Mouse (Mus musculus): Measurements from ENCODE around the gene Erf. TPM values are rescaled to one million over a fixed set of nuclear protein-coding genes. Genes with fewer than 3 reads are reported as not detected.
"Not testable (repeated sequence)": the region's sequence is repeated elsewhere in the genome, so short reads cannot be mapped to it uniquely, and the experiment has no call there.

The Erf gene
- total RNA-seq, 1 experiment from 2014 or later = 7.3 TPM

DNA sequence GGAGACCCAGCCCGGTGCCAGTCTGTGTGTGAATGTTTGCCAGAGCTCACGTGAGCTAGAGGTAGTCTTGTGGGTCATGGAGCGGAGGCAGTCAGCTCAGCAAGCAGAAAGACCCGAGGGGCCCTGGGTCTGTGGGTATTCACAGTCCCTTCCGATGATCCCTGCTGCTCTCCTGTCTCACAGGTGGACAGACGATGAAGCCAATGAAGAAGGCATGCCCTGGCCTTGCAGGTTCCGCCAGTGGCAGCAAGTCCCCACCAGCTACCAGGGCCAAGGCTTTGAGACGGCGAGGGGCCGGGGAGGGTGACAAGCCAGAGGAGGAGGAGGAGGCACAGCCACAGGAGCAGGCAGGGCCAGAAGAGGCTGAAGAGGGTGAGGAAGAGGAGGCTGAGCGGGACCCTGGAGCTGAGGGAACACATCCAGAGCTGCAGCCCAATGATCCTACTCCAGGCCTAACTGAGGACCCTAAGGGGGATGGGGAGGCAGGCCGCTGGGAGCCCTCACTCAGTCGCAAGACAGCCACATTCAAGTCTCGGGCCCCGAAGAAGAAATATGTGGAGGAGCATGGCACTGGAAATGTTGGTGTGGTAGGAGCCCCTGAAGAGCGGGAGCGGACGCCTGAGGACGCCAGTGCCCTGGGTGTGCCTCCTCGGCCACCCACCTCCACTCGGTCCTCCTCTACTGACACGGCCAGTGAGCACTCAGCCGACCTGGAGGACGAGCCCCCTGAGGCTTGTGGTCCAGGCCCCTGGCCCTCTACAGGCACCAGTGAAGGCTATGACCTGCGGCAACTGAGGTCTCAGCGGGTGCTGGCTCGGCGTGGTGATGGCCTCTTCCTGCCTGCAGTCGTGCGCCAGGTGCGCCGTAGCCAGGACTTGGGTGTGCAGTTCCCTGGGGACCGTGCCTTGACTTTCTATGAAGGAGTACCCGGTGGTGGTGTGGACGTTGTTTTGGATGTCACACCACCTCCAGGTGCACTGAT lies 20.4 kb upstream of the Erf start:
- no peak for ATAC-seq (replicated peaks; ENCODE audit: insufficient number of reproducible peaks, low FRiP score, low TSS enrichment, poor library complexity, severe bottlenecking)

DNA sequence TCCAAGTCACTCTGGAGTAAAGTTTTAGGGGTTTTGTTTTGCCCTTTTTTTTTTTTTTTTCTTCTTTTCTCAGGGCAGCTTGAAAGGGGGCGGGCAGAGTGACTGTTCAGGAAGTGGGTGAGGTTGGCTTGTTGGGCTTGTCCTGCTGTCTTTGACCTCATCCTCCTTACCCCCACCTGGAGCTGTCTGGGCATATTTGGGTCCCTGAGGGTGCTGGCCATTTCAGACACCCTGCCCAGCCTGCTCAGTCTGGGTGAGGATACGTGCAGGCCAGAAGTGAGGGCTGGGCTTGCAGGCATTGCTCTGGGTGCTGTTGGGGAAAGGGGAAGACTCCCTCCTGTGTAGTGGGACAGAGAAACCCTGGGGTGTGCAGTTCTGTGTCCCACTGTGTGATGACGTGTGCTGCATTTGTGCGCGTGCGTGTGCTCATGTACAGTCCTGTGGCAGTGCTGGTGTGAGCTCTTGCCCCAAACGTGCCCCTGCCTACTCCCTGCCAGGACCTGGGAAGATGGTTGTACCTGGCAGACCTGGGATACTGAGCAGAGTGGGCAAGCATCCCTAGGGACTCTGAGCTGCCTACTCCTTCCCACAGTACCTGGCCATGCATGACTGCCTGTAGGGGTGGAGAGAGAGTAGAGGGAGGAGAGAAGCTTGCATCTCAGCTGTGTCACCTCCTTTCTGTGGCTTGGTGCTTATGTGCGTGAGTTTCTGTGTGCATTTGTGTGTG lies 19.1 kb upstream of the Erf start:
- ATAC-seq (replicated peaks; ENCODE audit: insufficient number of reproducible peaks, low FRiP score, low TSS enrichment, poor library complexity, severe bottlenecking) = no peak

GRCm38 (mm10) chr7:25269029-25269428 lies 18.5 kb upstream of the Erf start:
- ATAC-seq (replicated peaks; ENCODE audit: insufficient number of reproducible peaks, low FRiP score, low TSS enrichment, poor library complexity, severe bottlenecking) = no peak

DNA sequence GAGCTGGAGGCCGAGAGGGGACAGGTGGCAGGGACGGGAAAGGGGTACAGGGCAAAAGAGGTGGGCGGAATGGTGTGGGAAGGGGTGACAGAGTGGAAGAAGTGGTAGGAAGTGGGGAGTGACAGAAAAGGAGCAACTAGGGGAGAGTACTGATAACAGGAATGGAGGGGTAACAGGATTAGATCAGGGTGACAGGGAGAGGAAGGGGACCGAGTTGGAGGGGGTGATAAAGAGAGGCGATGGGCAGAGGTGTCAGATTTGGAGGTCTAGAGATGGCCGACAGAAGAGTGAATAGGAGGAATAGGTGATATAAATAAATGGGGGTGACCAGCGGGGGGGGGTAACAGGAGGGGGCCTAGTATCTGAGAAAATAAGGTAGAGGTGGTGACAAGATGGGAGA lies 18.0 kb upstream of the Erf start:
- no peak for ATAC-seq (replicated peaks; ENCODE audit: insufficient number of reproducible peaks, low FRiP score, low TSS enrichment, poor library complexity, severe bottlenecking)

DNA sequence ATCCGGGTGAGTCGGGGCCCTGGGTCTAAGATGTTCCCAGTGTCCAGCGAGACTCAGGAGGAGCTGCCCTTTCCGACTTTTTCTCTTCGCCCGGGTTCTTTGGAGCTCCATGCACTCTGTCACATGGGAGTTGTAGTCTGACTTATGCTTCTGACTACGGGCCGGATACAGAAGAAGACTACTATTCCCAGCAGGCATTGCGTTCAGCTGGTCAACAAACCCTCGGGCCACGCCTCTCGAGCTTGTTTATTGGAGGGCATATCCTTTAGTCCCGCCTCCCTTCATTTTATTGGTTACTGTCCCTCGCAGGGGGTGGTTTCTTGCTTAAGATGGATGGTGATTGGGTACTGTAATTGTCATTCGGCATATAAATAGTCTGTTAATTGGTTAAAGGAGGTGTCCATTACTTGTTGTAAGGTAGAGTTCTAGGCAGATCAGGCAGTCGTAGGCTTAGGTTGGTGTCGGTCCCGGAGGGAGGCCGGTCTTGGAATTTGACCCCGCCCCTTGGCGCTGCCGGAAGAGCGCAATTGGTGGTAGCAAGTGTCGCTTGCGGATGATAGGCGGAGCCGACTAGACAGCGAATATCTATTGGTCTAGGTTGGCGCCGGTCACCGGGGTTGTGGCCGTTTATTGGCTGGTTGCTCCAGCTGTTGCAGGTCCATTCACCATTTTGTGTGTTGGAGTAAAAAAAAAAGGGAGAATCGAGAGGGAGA lies 17.3 kb upstream of the Erf start:
- peak; percentile 82 for ATAC-seq (replicated peaks; ENCODE audit: insufficient number of reproducible peaks, low FRiP score, low TSS enrichment, poor library complexity, severe bottlenecking)

GRCm38 (mm10) chr7:25267301-25267750 lies 16.8 kb upstream of the Erf start, which contains the start of gene Cic:
Gene Cic, plus strand, starts transcription at chr7:25267704.
- ATAC-seq (replicated peaks; ENCODE audit: insufficient number of reproducible peaks, low FRiP score, low TSS enrichment, poor library complexity, severe bottlenecking) = peak; percentile 77

DNA sequence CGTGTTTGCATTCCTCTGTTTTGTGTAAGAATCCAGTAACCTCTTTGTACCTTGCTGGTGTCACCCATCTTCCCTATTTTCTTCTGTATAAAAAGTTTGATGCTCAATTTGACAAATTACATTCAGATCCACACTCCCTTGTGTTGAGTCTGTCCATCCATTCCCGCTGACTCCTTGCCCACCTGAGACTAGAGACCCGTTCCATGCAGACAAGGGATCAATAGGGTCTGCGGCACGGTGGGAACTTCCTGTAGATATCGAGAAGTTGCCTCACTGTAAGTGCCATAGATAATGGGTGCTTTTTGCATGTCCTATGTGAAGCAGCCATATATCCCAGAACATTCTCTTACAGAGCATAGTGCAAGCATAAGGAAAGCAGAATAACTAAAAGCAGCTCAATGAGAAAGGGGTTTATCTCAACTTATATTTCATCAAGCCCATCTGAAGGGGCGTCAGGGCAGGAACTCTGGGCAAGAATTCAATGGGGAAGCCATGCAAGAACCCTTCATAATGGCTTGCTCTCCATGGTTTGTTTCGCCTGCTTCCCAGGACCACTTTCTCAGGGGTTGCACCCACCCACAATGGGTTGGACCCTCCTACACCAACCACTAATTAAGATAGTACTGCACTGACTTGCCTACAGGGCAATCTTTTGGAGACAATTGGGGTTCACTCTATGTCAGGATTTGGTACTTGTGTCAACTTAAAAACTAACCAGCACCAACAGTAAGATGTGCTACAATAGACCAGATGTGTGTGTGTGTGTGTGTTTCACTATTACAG lies 15.8 kb upstream of the Erf start:
- no peak for ATAC-seq (replicated peaks; ENCODE audit: insufficient number of reproducible peaks, low FRiP score, low TSS enrichment, poor library complexity, severe bottlenecking)

DNA sequence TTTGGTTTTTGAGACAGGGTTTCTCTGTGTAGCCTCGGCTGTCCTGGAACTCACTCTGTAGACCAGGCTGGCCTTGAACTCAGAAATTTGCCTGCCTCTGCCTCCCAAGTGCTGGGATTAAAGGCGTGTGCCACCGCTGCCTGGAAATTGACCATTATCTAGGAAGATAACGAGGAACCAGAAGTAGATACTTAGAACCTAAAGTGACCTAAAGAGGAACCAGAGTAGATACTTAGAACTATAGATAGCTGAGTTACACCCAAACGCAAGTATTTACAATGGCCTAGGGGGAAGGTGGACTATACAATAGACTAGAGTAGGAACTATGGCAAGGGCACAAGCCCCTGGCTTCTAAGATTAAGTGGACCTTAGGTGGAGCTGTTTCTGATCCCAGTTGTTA lies 15.2 kb upstream of the Erf start:
- ATAC-seq (replicated peaks; ENCODE audit: insufficient number of reproducible peaks, low FRiP score, low TSS enrichment, poor library complexity, severe bottlenecking) = not testable (repeated sequence)

GRCm38 (mm10) chr7:25263968-25264870 lies 13.7 kb upstream of the Erf start:
- ATAC-seq (replicated peaks; ENCODE audit: insufficient number of reproducible peaks, low FRiP score, low TSS enrichment, poor library complexity, severe bottlenecking) = no peak

GRCm38 (mm10) chr7:25261896-25262295 lies 11.3 kb upstream of the Erf start:
- ATAC-seq (replicated peaks; ENCODE audit: insufficient number of reproducible peaks, low FRiP score, low TSS enrichment, poor library complexity, severe bottlenecking) = no peak

- no peak for ATAC-seq (replicated peaks; ENCODE audit: insufficient number of reproducible peaks, low FRiP score, low TSS enrichment, poor library complexity, severe bottlenecking)
Observed at GRCm38 (mm10) chr7:25251822-25252221, 1.3 kb upstream of the Erf start.

GRCm38 (mm10) chr7:25251071-25251791 lies 670 bp upstream of the Erf start:
- no peak for ATAC-seq (replicated peaks; ENCODE audit: insufficient number of reproducible peaks, low FRiP score, low TSS enrichment, poor library complexity, severe bottlenecking)

DNA sequence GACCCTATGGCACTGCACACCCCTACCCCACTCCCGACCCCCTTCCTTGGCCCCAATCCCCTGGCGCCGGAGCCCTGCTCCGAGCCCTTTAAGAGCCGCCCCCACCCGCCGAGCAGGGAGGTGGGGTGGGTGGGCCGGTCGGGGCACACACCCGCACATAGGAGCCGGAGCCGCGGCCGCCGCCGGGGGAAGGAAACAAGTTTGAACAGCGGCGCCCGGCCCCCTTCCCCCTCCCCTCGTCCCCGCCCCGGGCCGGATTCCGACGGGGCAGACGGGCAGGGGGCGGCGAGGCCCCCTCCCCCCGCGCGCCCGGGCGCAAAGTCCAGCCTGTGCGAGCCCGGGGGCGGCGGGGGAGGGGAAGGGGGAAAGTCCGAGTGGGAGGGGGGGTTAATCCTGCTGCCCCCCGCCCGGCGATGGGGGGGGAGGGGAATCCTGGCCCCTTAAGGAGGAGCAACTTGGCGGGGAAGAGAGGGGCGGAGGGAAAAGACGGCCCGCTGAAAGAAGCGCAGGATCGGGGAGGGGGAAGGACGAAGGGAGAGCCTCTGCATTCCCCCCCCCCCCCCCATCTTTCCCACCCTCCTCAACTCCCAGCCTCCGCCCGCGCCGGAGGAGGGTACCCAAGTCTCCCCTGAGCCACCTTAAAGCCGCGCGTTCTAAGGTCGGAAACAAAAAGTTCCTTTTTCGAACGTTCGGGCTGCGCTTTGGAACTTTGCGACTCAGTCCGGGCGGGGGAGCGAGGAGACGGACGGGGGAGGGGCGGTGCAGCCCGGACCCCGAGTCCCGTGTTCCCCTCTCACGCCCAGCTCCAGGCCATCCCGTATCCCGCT lies 1.0 kb downstream of the Erf start:
- no peak; the same call in 1 of the 2 replicates for ATAC-seq (replicated peaks; ENCODE audit: insufficient number of reproducible peaks, low FRiP score, low TSS enrichment, poor library complexity, severe bottlenecking)

GRCm38 (mm10) chr7:25248846-25249313 lies 1.7 kb downstream of the Erf start:
- no peak for ATAC-seq (replicated peaks; ENCODE audit: insufficient number of reproducible peaks, low FRiP score, low TSS enrichment, poor library complexity, severe bottlenecking)

DNA sequence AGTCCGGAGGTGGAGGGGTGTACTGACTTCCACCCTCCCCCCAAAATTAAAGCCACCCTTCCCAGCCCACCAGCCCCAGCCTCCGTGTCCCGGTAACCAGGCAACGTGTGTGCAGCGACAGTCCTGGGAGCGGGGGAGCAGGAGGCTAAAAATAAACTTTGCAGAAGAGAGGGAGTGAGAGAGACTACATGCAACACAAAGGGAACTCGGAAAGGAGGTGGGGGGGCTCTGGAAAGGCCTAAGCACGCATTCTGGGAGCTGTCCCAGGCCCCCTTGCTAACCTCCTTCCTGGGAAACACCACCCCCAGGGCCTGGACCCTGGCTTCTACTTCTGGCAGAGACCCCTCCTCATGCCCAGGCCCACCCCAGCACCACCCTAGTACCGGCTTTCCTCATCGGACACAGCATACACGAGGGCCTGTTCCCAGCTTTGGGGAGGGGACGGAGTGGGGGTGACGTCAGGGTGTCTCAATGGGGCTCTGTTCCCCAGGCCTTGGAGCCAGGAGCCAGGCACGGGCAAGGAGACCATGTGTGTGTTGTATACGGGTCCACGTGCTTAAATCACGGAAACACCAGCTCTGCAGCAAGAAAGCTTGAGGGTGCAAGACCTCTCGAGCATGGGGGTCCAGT lies 2.4 kb downstream of the Erf start:
- ATAC-seq (replicated peaks; ENCODE audit: insufficient number of reproducible peaks, low FRiP score, low TSS enrichment, poor library complexity, severe bottlenecking) = no peak

All from monocyte, adult 5-6 weeks (primary cell).